Mouse (Mus musculus): ENCODE data around the gene BC030867. TPM values are rescaled to one million over a fixed set of nuclear protein-coding genes. Genes with fewer than 3 reads are reported as not detected.

Gene BC030867
- total RNA-seq (2023), result 0.49 TPM

GRCm38 (mm10) chr11:102248630-102249230, at the start of gene BC030867:
TSS of gene BC030867 (plus strand) at chr11:102248882.

GRCm38 (mm10) chr11:102230006-102230741, 18.5 kb upstream of the BC030867 start, which contains the start of gene Hdac5:
TSS of gene Hdac5 (minus strand) at chr11:102230166.

GRCm38 (mm10) chr11:102268520-102269244, 20.0 kb downstream of the BC030867 start, which contains the start of gene Asb16:
TSS of gene Asb16 (plus strand) at chr11:102268743.

GRCm38 (mm10) chr11:102284501-102285094, 35.9 kb downstream of the BC030867 start, which contains the start of gene Tmub2:
TSS of gene Tmub2 (plus strand) at chr11:102284931.

GRCm38 (mm10) chr11:102296491-102297472, 48.1 kb downstream of the BC030867 start, which contains the start of gene Atxn7l3:
TSS of gene Atxn7l3 (minus strand) at chr11:102296631.

Other genes starting within 250 kb of the BC030867 start
- not detected for gene Mpp3, start 220.4 kb upstream of the BC030867 start, total RNA-seq (2023)
- not detected for gene Cd300lg, start 207.4 kb upstream of the BC030867 start, total RNA-seq (2023)
- gene Mpp2, start 160.4 kb upstream of the BC030867 start, total RNA-seq (2023), result not detected
- not detected for gene Ppy, start 147.6 kb upstream of the BC030867 start, total RNA-seq (2023)
- not detected for gene Pyy, start 141.1 kb upstream of the BC030867 start, total RNA-seq (2023)
- not detected for gene Nags, start 103.4 kb upstream of the BC030867 start, total RNA-seq (2023)
- gene Tmem101, start 92.5 kb upstream of the BC030867 start, total RNA-seq (2023), result 7.1 TPM
- gene Lsm12, start 63.6 kb upstream of the BC030867 start, total RNA-seq (2023), result 44.3 TPM
- 28.6 TPM for gene G6pc3, start 59.3 kb upstream of the BC030867 start, total RNA-seq (2023)
- 134 TPM for gene Hdac5, start 18.7 kb upstream of the BC030867 start, total RNA-seq (2023)
- not detected for gene Asb16, start 19.9 kb downstream of the BC030867 start, total RNA-seq (2023)
- 37.0 TPM for gene Tmub2, start 36.0 kb downstream of the BC030867 start, total RNA-seq (2023)
- gene Atxn7l3, start 47.7 kb downstream of the BC030867 start, total RNA-seq (2023), result 82.7 TPM
- 128 TPM for gene Ubtf, start 70.9 kb downstream of the BC030867 start, total RNA-seq (2023)
- 2.5 TPM for gene Slc4a1, start 117.3 kb downstream of the BC030867 start, total RNA-seq (2023)
- 5.6 TPM for gene Rundc3a, start 144.5 kb downstream of the BC030867 start, total RNA-seq (2023)
- gene Slc25a39, start 159.1 kb downstream of the BC030867 start, total RNA-seq (2023), result 29.5 TPM
- gene Grn, start 181.4 kb downstream of the BC030867 start, total RNA-seq (2023), result 15.5 TPM
- gene Fam171a2, start 198.8 kb downstream of the BC030867 start, total RNA-seq (2023), result not detected
- 13.6 TPM for gene Itga2b, start 221.2 kb downstream of the BC030867 start, total RNA-seq (2023)